Mouse (Mus musculus): ENCODE measurements around the gene 1700025G04Rik. TPM values are rescaled to one million over a fixed set of nuclear protein-coding genes. Genes with fewer than 3 reads are reported as not detected.

Gene 1700025G04Rik
- total and polyA plus RNA-seq, 3 experiments, result 1.5 to 19.5 (median 12.8) TPM

GRCm38 (mm10) chr1:151990615-151991014, 99.3 kb downstream of the 1700025G04Rik start:
- no peak overlapping the region for H3K4me2 ChIP-seq (ENCODE audit: insufficient read depth, low read depth, poor library complexity, severe bottlenecking)
- in situ Hi-C loops (cut with MboI; ENCODE audit: low pct_ligation_motif_present, low pct_unique_long_range_greater_than_20kb, low sequenced_read_pairs), result no loop called here
- peaks cover 0 to 3% of the 10 kb centered on the region in 2 experiments; a peak in 1 of 4 replicates for H3K4me1 ChIP-seq (ENCODE audit: control insufficient read depth in 1 of 2, insufficient read depth in 2 of 2)
- no peak overlapping the region for H3K27ac ChIP-seq (ENCODE audit: insufficient read depth, low read depth)
- H3K9ac ChIP-seq (ENCODE audit: insufficient read depth, low read depth), result no peak overlapping the region
- no peak overlapping the region for H3K4me3 ChIP-seq (replicated peaks in 1 of 3; ENCODE audit: low read depth in 2 of 3, low read length in 2 of 3, poor library complexity in 1 of 3)
- no peaks in the 10 kb centered on the region for H3K79me2 ChIP-seq (replicated peaks; ENCODE audit: control insufficient read depth, extremely low read depth, insufficient read depth, poor library complexity, severe bottlenecking)
- dilution Hi-C loops (cut with MboI; ENCODE audit: extremely low pct_ligation_motif_present, extremely low pct_unique_long_range_greater_than_20kb, low sequenced_read_pairs), result no loop called here
- DNase-seq (ENCODE audit: extremely low read depth), result no peak
- H3K36me3 ChIP-seq (replicated peaks in 1 of 2; ENCODE audit: control insufficient read depth in 1 of 2, insufficient read depth in 1 of 2, low read length in 1 of 2), result peaks cover 0 to 2% of the 10 kb centered on the region in 2 experiments
- no peaks in the 10 kb centered on the region for H3K27me3 ChIP-seq (replicated peaks)
- TF ChIP-seq NRF1 (IDR thresholded peaks at IDR 0.05; ENCODE audit: low read depth, low read length), result no peak
- no peak for TF ChIP-seq MXI1 (IDR thresholded peaks at IDR 0.05; ENCODE audit: low read depth, low read length)
- TF ChIP-seq MAX (IDR thresholded peaks at IDR 0.05; ENCODE audit: low read length), result no peak
- no peak for TF ChIP-seq GABPA (IDR thresholded peaks at IDR 0.05; ENCODE audit: insufficient replicate concordance, low read depth, low read length)
- H3K9me3 ChIP-seq (replicated peaks; ENCODE audit: low read length), result peaks cover 3% of the 10 kb centered on the region

GRCm38 (mm10) chr1:151988713-151989112, 101.2 kb downstream of the 1700025G04Rik start:
- Histone ChIP-seq H3K9ac (ENCODE audit: insufficient read depth, low read depth) (no peak overlapping the region), H3K27me3 (replicated peaks) (no peaks in the 10 kb centered on the region), H3K27ac (ENCODE audit: insufficient read depth, low read depth) (no peak overlapping the region), H3K36me3 (replicated peaks in 1 of 2; ENCODE audit: control insufficient read depth in 1 of 2, insufficient read depth in 1 of 2, low read length in 1 of 2) (peaks cover 0 to 2% of the 10 kb centered on the region in 2 experiments), H3K4me2 (ENCODE audit: insufficient read depth, low read depth, poor library complexity, severe bottlenecking) (no peak overlapping the region), H3K4me3 (replicated peaks in 1 of 3; ENCODE audit: low read depth in 2 of 3, low read length in 2 of 3, poor library complexity in 1 of 3) (no peak overlapping the region), H3K79me2 (replicated peaks; ENCODE audit: control insufficient read depth, extremely low read depth, insufficient read depth, poor library complexity, severe bottlenecking) (no peaks in the 10 kb centered on the region), H3K4me1 (ENCODE audit: control insufficient read depth in 1 of 2, insufficient read depth in 2 of 2) (peaks cover 0 to 9% of the 10 kb centered on the region in 2 experiments; a peak in 1 of 4 replicates), H3K9me3 (replicated peaks; ENCODE audit: low read length) (peaks cover 3% of the 10 kb centered on the region)
- TF ChIP-seq CTCF (conservative IDR thresholded peaks at IDR 0.05 in 1 of 2, IDR thresholded peaks at IDR 0.05 in 1 of 2; ENCODE audit: low read depth in 2 of 2, low read length in 2 of 2), result no peak
- no peak for TF ChIP-seq ZC3H11A (IDR thresholded peaks at IDR 0.05; ENCODE audit: low read depth, low read length)
- TF ChIP-seq UBTF (IDR thresholded peaks at IDR 0.05; ENCODE audit: low read depth, low read length), result no peak
- TF ChIP-seq CHD1 (IDR thresholded peaks at IDR 0.05; ENCODE audit: low read depth, low read length), result no peak
- TF ChIP-seq IRF4 (IDR thresholded peaks at IDR 0.05; ENCODE audit: low read depth, low read length), result no peak
- TF ChIP-seq TCF12 (IDR thresholded peaks at IDR 0.05; ENCODE audit: low read depth, low read length), result no peak
- TF ChIP-seq BHLHE40 (IDR thresholded peaks at IDR 0.05; ENCODE audit: low read depth, low read length), result no peak
- TF ChIP-seq JUN (IDR thresholded peaks at IDR 0.05; ENCODE audit: insufficient read depth, low read depth, low read length), result no peak
- no peak for TF ChIP-seq EP300 (IDR thresholded peaks at IDR 0.05; ENCODE audit: low read length)
- TF ChIP-seq MAZ (IDR thresholded peaks at IDR 0.05; ENCODE audit: low read depth, low read length), result no peak
- no peak for TF ChIP-seq HCFC1 (IDR thresholded peaks at IDR 0.05; ENCODE audit: low read depth, low read length)
- no peak for TF ChIP-seq MAX (IDR thresholded peaks at IDR 0.05; ENCODE audit: low read length)
- dilution Hi-C loops (cut with MboI; ENCODE audit: extremely low pct_ligation_motif_present, extremely low pct_unique_long_range_greater_than_20kb, low sequenced_read_pairs), result no loop called here
- no peak for DNase-seq (ENCODE audit: extremely low read depth)
- in situ Hi-C loops (cut with MboI; ENCODE audit: low pct_ligation_motif_present, low pct_unique_long_range_greater_than_20kb, low sequenced_read_pairs), result no loop called here
